Mouse (Mus musculus) limb, embryonic 14.5 days (tissue): ENCODE measurements around the gene Syt16. TPM values are rescaled to one million over a fixed set of nuclear protein-coding genes. Genes with fewer than 3 reads are reported as not detected.

Source experiments
- ATAC-seq: fragments of 200-750 bp; cut with Nextera tagmentation; 2 replicates; pipeline ENCODE4 v1.8.0; 2017; ENCODE audit warnings: low read depth, moderate number of reproducible peaks, moderate TSS enrichment; ENCODE audit not compliant: low FRiP score
- DNase-seq: peaks from one replicate; pipeline ENCODE4 v3.0.0-alpha.2; 2015; ENCODE audit warnings: low spot score
- H3K27ac ChIP-seq: fragments of 300-500 bp; sonication (generic); replicated peaks from 2 replicates; pipeline ENCODE4 v1.5.1; 2014; ENCODE audit warnings: low read depth, mild to moderate bottlenecking, low read length, moderate library complexity, mixed read lengths
- H3K27me3 ChIP-seq: fragments of 300-500 bp; sonication (generic); 2 replicates; pipeline ENCODE4 v1.6.1; 2014; ENCODE audit warnings: low read length, mixed read lengths; ENCODE audit not compliant: control insufficient read depth, insufficient read depth
- H3K36me3 ChIP-seq: fragments of 300-500 bp; sonication (generic); 2 replicates; pipeline ENCODE4 v1.6.1; 2014; ENCODE audit warnings: mild to moderate bottlenecking, low read length, moderate library complexity, mixed read lengths; ENCODE audit not compliant: control insufficient read depth, insufficient read depth
- H3K4me1 ChIP-seq: fragments of 300-500 bp; sonication (generic); 2 replicates; pipeline ENCODE4 v1.6.1; 2014; ENCODE audit warnings: antibody characterized with exemption, low read length, mixed read lengths; ENCODE audit not compliant: control insufficient read depth, insufficient read depth
- H3K4me2 ChIP-seq: fragments of 300-500 bp; sonication (generic); replicated peaks from 2 replicates; pipeline ENCODE4 v1.6.1; 2014; ENCODE audit warnings: low read depth, mild to moderate bottlenecking, low read length, moderate library complexity; ENCODE audit not compliant: severe bottlenecking
- H3K4me3 ChIP-seq: fragments of 300-500 bp; sonication (generic); replicated peaks from 2 replicates; pipeline ENCODE4 v1.5.1; 2014; ENCODE audit warnings: low read length
- H3K9ac ChIP-seq: fragments of 300-500 bp; sonication (generic); 2 replicates; pipeline ENCODE4 v1.6.1; 2014; ENCODE audit warnings: mild to moderate bottlenecking, low read depth, low read length, moderate library complexity; ENCODE audit not compliant: severe bottlenecking
- H3K9me3 ChIP-seq: fragments of 300-500 bp; sonication (generic); 2 replicates; pipeline ENCODE4 v1.6.1; 2016; ENCODE audit warnings: low read length; ENCODE audit not compliant: control insufficient read depth
- POLR2A ChIP-seq: fragments of 200-500 bp; IDR thresholded peaks from 2 replicates; pipeline ENCODE4 v1.8.0; 2012; ENCODE audit warnings: inconsistent platforms, mild to moderate bottlenecking, moderate library complexity, borderline replicate concordance; ENCODE audit not compliant: insufficient read depth, insufficient read length; ENCODE audit errors: extremely low read depth
- WGBS: fragments of 180-500 bp; shearing (Covaris S2); extraction: QIAGEN DNeasy Blood & Tissue Kit; methylation state at CpG from one replicate; pipeline ENCODE4 v1.1.7; 2014; 5-methylcytosine and 5-hydroxymethylcytosine counted together
- polyA plus RNA-seq, 2 experiments: library from polyadenylated mRNA; depleted of rRNA in 1 of 2; stranded (reverse) in 1 of 2; unstranded in 1 of 2; fragments of >200 nt; fragmentation: Nextera tagmentation in 1 of 2; extraction: Ambion mirVana in 1 of 2; gene quantifications; 2 replicates each; pipeline versions ENCODE4 v1.2.1 to v1.2.3; 2012 to 2014

The Syt16 gene
- polyA plus RNA-seq, 2 experiments = 2.8 to 4.3 TPM

DNA sequence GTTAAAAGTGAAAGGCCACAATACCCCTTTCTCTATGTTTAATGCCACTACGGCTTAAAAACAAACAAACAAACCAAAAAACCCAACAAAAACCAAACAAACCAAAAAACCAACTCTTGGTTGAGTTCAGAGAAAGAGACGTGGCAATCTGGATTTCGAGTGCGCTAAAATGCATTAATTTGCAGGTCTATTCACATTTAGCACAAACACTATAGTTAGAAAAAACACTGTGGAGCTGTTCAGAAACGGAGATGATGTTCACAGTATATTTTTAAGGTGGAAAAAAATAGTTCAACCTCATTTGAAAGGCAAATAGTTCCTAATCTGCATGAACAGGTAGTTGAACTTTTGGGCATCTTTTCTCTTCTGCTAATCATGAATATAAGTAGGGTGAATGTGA lies 192.8 kb downstream of the Syt16 start:
- no peaks in the 10 kb centered on the region for H3K27me3 ChIP-seq
- WGBS = 88% methylated on average over 5 of the region's 5 CpGs
- no peak overlapping the region for H3K9ac ChIP-seq
- no peak for ATAC-seq
- H3K4me1 ChIP-seq = no peaks in the 10 kb centered on the region
- H3K9me3 ChIP-seq = no peaks in the 10 kb centered on the region
- no peak overlapping the region for H3K4me3 ChIP-seq
- no peak for DNase-seq
- no peak overlapping the region for H3K4me2 ChIP-seq
- no peak overlapping the region for H3K27ac ChIP-seq
- no peaks in the 10 kb centered on the region for H3K36me3 ChIP-seq
- TF ChIP-seq POLR2A = no peak

GRCm38 (mm10) chr12:74192552-74192951 lies 195.1 kb downstream of the Syt16 start:
- no peak overlapping the region for H3K9ac ChIP-seq
- no peak for TF ChIP-seq POLR2A
- H3K27me3 ChIP-seq = no peaks in the 10 kb centered on the region
- no peaks in the 10 kb centered on the region for H3K9me3 ChIP-seq
- DNase-seq (no peak), ATAC-seq (no peak)
- 88% methylated on average over 4 of the region's 4 CpGs for WGBS
- H3K36me3 ChIP-seq = no peaks in the 10 kb centered on the region
- H3K4me1 ChIP-seq = no peaks in the 10 kb centered on the region
- H3K4me2 ChIP-seq = no peak overlapping the region
- no peak overlapping the region for H3K4me3 ChIP-seq
- H3K27ac ChIP-seq = no peak overlapping the region

- Histone ChIP-seq H3K4me3 (no peak overlapping the region), H3K9me3 (no peaks in the 10 kb centered on the region), H3K36me3 (no peaks in the 10 kb centered on the region), H3K4me1 (no peaks in the 10 kb centered on the region), H3K27me3 (no peaks in the 10 kb centered on the region), H3K27ac (no peak overlapping the region), H3K9ac (no peak overlapping the region), H3K4me2 (no peak overlapping the region)
- TF ChIP-seq POLR2A = no peak
- ATAC-seq (no peak), DNase-seq (no peak)
- WGBS = 86% methylated on average over 5 of the region's 5 CpGs
Measured at GRCm38 (mm10) chr12:74201410-74201809, 203.9 kb downstream of the Syt16 start.

- no peak for ATAC-seq
- no peaks in the 10 kb centered on the region for H3K4me1 ChIP-seq
- no peaks in the 10 kb centered on the region for H3K36me3 ChIP-seq
- DNase-seq = no peak
- no peak overlapping the region for H3K4me2 ChIP-seq
- H3K27ac ChIP-seq = no peak overlapping the region
- H3K27me3 ChIP-seq = no peaks in the 10 kb centered on the region
- WGBS = 81% methylated on average over 6 of the region's 6 CpGs
- no peak for TF ChIP-seq POLR2A
- H3K9me3 ChIP-seq = no peaks in the 10 kb centered on the region
- no peak overlapping the region for H3K9ac ChIP-seq
- H3K4me3 ChIP-seq = no peak overlapping the region
Measured at GRCm38 (mm10) chr12:74202431-74203042, 205.1 kb downstream of the Syt16 start.

GRCm38 (mm10) chr12:74212156-74212555 lies 214.7 kb downstream of the Syt16 start:
- Histone ChIP-seq H3K4me3 (no peak overlapping the region), H3K27ac (no peak overlapping the region), H3K4me1 (no peaks in the 10 kb centered on the region), H3K9me3 (no peaks in the 10 kb centered on the region), H3K36me3 (no peaks in the 10 kb centered on the region), H3K9ac (no peak overlapping the region), H3K4me2 (no peak overlapping the region), H3K27me3 (no peaks in the 10 kb centered on the region)
- no peak for DNase-seq
- WGBS = 73% methylated on average over 3 of the region's 3 CpGs
- ATAC-seq = no peak
- TF ChIP-seq POLR2A = no peak
